Mouse (Mus musculus): ENCODE results near the gene Rab11fip3. TPM values are rescaled to one million over a fixed set of nuclear protein-coding genes. Genes with fewer than 3 reads are reported as not detected.

Rab11fip3 gene
- total RNA-seq, 2 experiments from 2014 or later, result 30.6 to 30.7 TPM

Other genes with a start within 250 kb of the Rab11fip3 start
- gene Wdr24, start 245.9 kb downstream of the Rab11fip3 start, total RNA-seq (2021), result 10 to 100 TPM in 1 of 2 experiments, 1 to 10 TPM in 1; 9.8 to 11.7 TPM
- 10 to 100 TPM; 28.0 to 34.0 TPM for gene Jmjd8, start 240.7 kb downstream of the Rab11fip3 start, total RNA-seq (2021)
- 100 to 1,000 TPM; 113 to 128 TPM for gene Stub1, start 236.2 kb downstream of the Rab11fip3 start, total RNA-seq (2021)
- 1 to 10 TPM; 1.8 to 2.3 TPM for gene Rhbdl1, start 232.3 kb downstream of the Rab11fip3 start, total RNA-seq (2021)
- gene Gm20683, start 227.8 kb downstream of the Rab11fip3 start, total RNA-seq (2021), result 1 to 10 TPM; 1.2 to 3.3 TPM
- 100 to 1,000 TPM; 138 to 140 TPM for gene Rhot2, start 224.7 kb downstream of the Rab11fip3 start, total RNA-seq (2021)
- gene Wdr90, start 208.1 kb downstream of the Rab11fip3 start, total RNA-seq (2021), result 1 to 10 TPM; 1.0 to 2.3 TPM
- gene Mcrip2, start 200.8 kb downstream of the Rab11fip3 start, total RNA-seq (2021), result 100 to 1,000 TPM; 283 to 318 TPM
- gene Mettl26, start 194.5 kb downstream of the Rab11fip3 start, total RNA-seq (2021), result 10 to 100 TPM; 11.8 to 15.2 TPM
- under 1 TPM; 0.21 to 0.50 TPM for gene Wfikkn1, start 188.7 kb downstream of the Rab11fip3 start, total RNA-seq (2021)
- 10 to 100 TPM; 14.5 to 15.3 TPM for gene Rab40c, start 149.8 kb downstream of the Rab11fip3 start, total RNA-seq (2021)
- 10 to 100 TPM; 37.8 to 43.4 TPM for gene Pigq, start 124.6 kb downstream of the Rab11fip3 start, total RNA-seq (2021)
- under 1 TPM in 1 of 2 experiments, not detected in 1; 0.21 TPM for gene Nhlrc4, start 124.6 kb downstream of the Rab11fip3 start, total RNA-seq (2021)
- gene A930017K11Rik, start 117.0 kb downstream of the Rab11fip3 start, total RNA-seq (2021), result under 1 TPM; 0.32 to 0.57 TPM
- 1 to 10 TPM; 6.1 to 8.5 TPM for gene Capn15, start 83.8 kb downstream of the Rab11fip3 start, total RNA-seq (2021)
- 10 to 100 TPM; 11.9 to 12.8 TPM for gene Decr2, start 20.8 kb upstream of the Rab11fip3 start, total RNA-seq (2021)
- 1 to 10 TPM; 4.7 to 5.1 TPM for gene Nme4, start 26.0 kb upstream of the Rab11fip3 start, total RNA-seq (2021)
- gene Tmem8, start 43.7 kb upstream of the Rab11fip3 start, total RNA-seq (2021), result 1 to 10 TPM; 5.0 to 6.7 TPM
- 100 to 1,000 TPM; 165 to 179 TPM for gene Mrpl28, start 53.9 kb upstream of the Rab11fip3 start, total RNA-seq (2021)
- gene Axin1, start 69.1 kb upstream of the Rab11fip3 start, total RNA-seq (2021), result 10 to 100 TPM; 17.0 to 19.7 TPM
- gene Pdia2, start 129.5 kb upstream of the Rab11fip3 start, total RNA-seq (2021), result not detected
- gene Rgs11, start 133.4 kb upstream of the Rab11fip3 start, total RNA-seq (2021), result under 1 TPM; 0.15 to 0.77 TPM
- gene Arhgdig, start 138.2 kb upstream of the Rab11fip3 start, total RNA-seq (2021), result 1 to 10 TPM in 1 of 2 experiments, under 1 TPM in 1; 0.95 to 1.2 TPM
- 100 to 1,000 TPM; 138 TPM for gene Fam234a, start 174.7 kb upstream of the Rab11fip3 start, total RNA-seq (2021)
- gene Luc7l, start 183.3 kb upstream of the Rab11fip3 start, total RNA-seq (2021), result 10 to 100 TPM; 12.2 to 16.6 TPM